Mouse (Mus musculus) C2C12 (cell line): ENCODE results near the gene Kmt5a. TPM values are rescaled to one million over a fixed set of nuclear protein-coding genes. Genes with fewer than 3 reads are reported as not detected.
A peak's percentile ranks its signal among the peaks of the same experiment; 100 is the strongest.

Experiments
- H3K27me3 ChIP-seq: one replicate; pipeline ENCODE4 v1.6.1; 2011; ENCODE audit not compliant: control insufficient read depth, insufficient read depth, insufficient read length
- H3K36me3 ChIP-seq: one replicate; pipeline ENCODE4 v1.6.1; 2011; ENCODE audit not compliant: control insufficient read depth, insufficient read depth
- H3K4me3 ChIP-seq: one replicate; pipeline ENCODE4 v1.5.1; 2011; ENCODE audit warnings: mild to moderate bottlenecking, control low read depth; ENCODE audit not compliant: poor library complexity, insufficient read depth, severe bottlenecking
- H3K79me2 ChIP-seq: one replicate; pipeline ENCODE4 v1.6.1; 2011; ENCODE audit not compliant: control insufficient read depth, insufficient read depth
- H3K79me3 ChIP-seq: one replicate; pipeline ENCODE4 v1.6.1; 2011; ENCODE audit warnings: low read depth, control low read depth
- H3ac ChIP-seq: one replicate; pipeline ENCODE3; 2011; ENCODE audit warnings: low read depth; ENCODE audit not compliant: control insufficient read depth, insufficient read length
- CEBPB ChIP-seq: IDR thresholded peaks from one replicate; pipeline ENCODE4 v1.6.1; 2011; ENCODE audit warnings: low read depth, mild to moderate bottlenecking, control low read depth, moderate library complexity
- CTCF ChIP-seq: IDR thresholded peaks from one replicate; pipeline ENCODE4 v1.5.1; 2011; ENCODE audit not compliant: control insufficient read depth, insufficient read depth, insufficient read length
- FOSL1 ChIP-seq: IDR thresholded peaks from one replicate; pipeline ENCODE4 v1.8.0; 2011; ENCODE audit warnings: mild to moderate bottlenecking, low read length; ENCODE audit not compliant: poor library complexity, insufficient read depth, severe bottlenecking
- MAX ChIP-seq: IDR thresholded peaks from one replicate; pipeline ENCODE4 v1.6.1; 2011; ENCODE audit warnings: mild to moderate bottlenecking, control low read depth
- MYOD1 ChIP-seq: IDR thresholded peaks from one replicate; pipeline ENCODE4 v1.6.1; 2011; ENCODE audit warnings: low read depth; ENCODE audit not compliant: control insufficient read depth, insufficient read length
- MYOG ChIP-seq: IDR thresholded peaks from one replicate; pipeline ENCODE4 v1.6.1; 2011; ENCODE audit not compliant: control insufficient read depth, insufficient read length; ENCODE audit errors: extremely low read depth
- USF1 ChIP-seq: IDR thresholded peaks from one replicate; pipeline ENCODE4 v1.6.1; 2011; ENCODE audit warnings: low read depth, mild to moderate bottlenecking, control low read depth, moderate library complexity
- polyA plus RNA-seq: library from polyadenylated mRNA; unstranded; fragments of >200 nt; fragmentation: generic; extraction: Trizol; gene quantifications from one replicate; pipeline ENCODE4 v1.2.1, GENCODE M21; 2012; ENCODE audit warnings: missing spikeins

Kmt5a gene
- polyA plus RNA-seq, 1 experiment, result 91.5 TPM

GRCm38 (mm10) chr5:124432398-124433012 is 7.2 kb upstream of the Kmt5a start:
- no peaks in the 10 kb centered on the region for H3K79me2 ChIP-seq

GRCm38 (mm10) chr5:124433048-124433447 is 6.7 kb upstream of the Kmt5a start:
- Histone ChIP-seq H3K27me3 (no peaks in the 10 kb centered on the region), H3K36me3 (no peaks in the 10 kb centered on the region), H3ac (no peak overlapping the region), H3K4me3 (no peak overlapping the region), H3K79me2 (no peaks in the 10 kb centered on the region), H3K79me3 (no peaks in the 10 kb centered on the region)
- TF ChIP-seq MYOD1 (no peak), USF1 (no peak), FOSL1 (no peak), CTCF (no peak), MAX (no peak), MYOG (no peak), CEBPB (no peak)

More at GRCm38 (mm10) chr5:124432398-124433012, 7.2 kb upstream of the Kmt5a start:
- Histone ChIP-seq H3ac (no peak overlapping the region), H3K27me3 (no peaks in the 10 kb centered on the region), H3K36me3 (no peaks in the 10 kb centered on the region), H3K4me3 (no peak overlapping the region), H3K79me3 (no peaks in the 10 kb centered on the region)
- TF ChIP-seq CTCF (peak; percentile 33), USF1 (no peak), MAX (no peak)

- no peaks in the 10 kb centered on the region for H3K27me3 ChIP-seq
- H3ac ChIP-seq, result no peak overlapping the region
- peaks cover 15% of the 10 kb centered on the region for H3K79me3 ChIP-seq
- TF ChIP-seq FOSL1, result no peak
- TF ChIP-seq CEBPB, result no peak
- TF ChIP-seq USF1, result no peak
- TF ChIP-seq CTCF, result peak; percentile 27
- no peak overlapping the region for H3K4me3 ChIP-seq
- H3K79me2 ChIP-seq, result peaks cover 30% of the 10 kb centered on the region
- no peaks in the 10 kb centered on the region for H3K36me3 ChIP-seq
Measured at GRCm38 (mm10) chr5:124438229-124438628, 1.5 kb upstream of the Kmt5a start.

GRCm38 (mm10) chr5:124438746-124439145 is 984 bp upstream of the Kmt5a start:
- peaks cover 35% of the 10 kb centered on the region for H3K79me2 ChIP-seq
- no peaks in the 10 kb centered on the region for H3K36me3 ChIP-seq
- H3K27me3 ChIP-seq, result no peaks in the 10 kb centered on the region
- peak overlapping the region; percentile 28 for H3K4me3 ChIP-seq
- TF ChIP-seq USF1 (no peak), CEBPB (no peak), CTCF (no peak), MAX (no peak), FOSL1 (no peak), MYOD1 (no peak), MYOG (no peak)
- peak overlapping the region; percentile 31 for H3ac ChIP-seq
- H3K79me3 ChIP-seq, result peaks cover 15% of the 10 kb centered on the region

- Histone ChIP-seq H3K27me3 (no peaks in the 10 kb centered on the region), H3K79me3 (peaks cover 20% of the 10 kb centered on the region), H3K36me3 (no peaks in the 10 kb centered on the region), H3K4me3 (peak overlapping the region; percentile 54), H3ac (peak overlapping the region; percentile 84), H3K79me2 (peaks cover 49% of the 10 kb centered on the region)
- TF ChIP-seq USF1, result no peak
- no peak for TF ChIP-seq MAX
- peak; percentile 10 for TF ChIP-seq CTCF
- no peak for TF ChIP-seq FOSL1
- no peak for TF ChIP-seq CEBPB
- no peak for TF ChIP-seq MYOG
- TF ChIP-seq MYOD1, result no peak
Measured at GRCm38 (mm10) chr5:124440094-124440701, 468 bp downstream of the Kmt5a start.

GRCm38 (mm10) chr5:124442628-124443027 is 2.9 kb downstream of the Kmt5a start:
- TF ChIP-seq FOSL1 (no peak), CTCF (no peak), CEBPB (peak; percentile 63)
- H3K27me3 ChIP-seq, result no peaks in the 10 kb centered on the region
- H3K4me3 ChIP-seq, result no peak overlapping the region
- peaks cover 31% of the 10 kb centered on the region for H3K79me3 ChIP-seq
- H3ac ChIP-seq, result no peak overlapping the region
- H3K36me3 ChIP-seq, result peaks cover 7% of the 10 kb centered on the region
- peaks cover 72% of the 10 kb centered on the region for H3K79me2 ChIP-seq
